Mouse (Mus musculus) kidney, adult 2 months (tissue): ENCODE measurements at regions not wholly inside any gene's neighbourhood (a gene's known extent, or its start where the extent isn't known, plus 50 kb on each side); places are given as distances from the start of the nearest gene placed in this dataset.

Experiments used
- CTCF ChIP-seq: fragments of 200-500 bp; conservative IDR thresholded peaks from 2 replicates; pipeline ENCODE4 v1.5.1; 2011; ENCODE audit warnings: low read depth, mild to moderate bottlenecking, control low read depth, low read length, moderate library complexity, mixed read lengths; ENCODE audit not compliant: insufficient read depth, insufficient read length
- POLR2A ChIP-seq: fragments of 200-500 bp; IDR thresholded peaks from one replicate; pipeline ENCODE4 v1.6.1; 2011; ENCODE audit warnings: low read depth, low read length, control low read depth

DNA sequence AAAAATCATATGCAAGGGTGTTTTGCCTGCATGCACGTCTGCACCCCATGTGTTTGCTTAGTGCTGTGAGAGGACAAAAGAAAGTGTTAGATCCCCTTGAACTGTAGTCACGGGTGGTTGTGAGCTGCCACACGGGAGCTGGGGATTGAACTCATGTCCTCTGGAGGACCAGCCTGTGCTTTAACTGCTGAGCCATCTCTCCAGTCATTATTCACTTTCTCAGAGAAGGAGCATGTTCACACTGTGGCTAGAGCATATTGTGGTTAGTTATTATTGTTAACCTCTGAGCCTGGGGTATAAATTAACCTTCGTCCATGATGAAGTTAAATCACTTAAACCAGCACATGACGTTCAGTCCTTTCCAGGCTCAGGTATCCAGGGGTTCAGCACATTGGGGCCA is 150.4 kb upstream of the Rapgef5 start:
- no peak for TF ChIP-seq CTCF
- TF ChIP-seq POLR2A, result no peak
